Mouse (Mus musculus): ENCODE results near the gene Add3.

Add3 gene

GRCm38 (mm10) chr19:53130399-53131175 is 9.7 kb upstream of the Add3 start:
- peak in 1 of 2 experiments; percentile 37 for DNase-seq

GRCm38 (mm10) chr19:53132471-53132870 is 7.8 kb upstream of the Add3 start:
- no peak for DNase-seq

GRCm38 (mm10) chr19:53136336-53137090 is 3.7 kb upstream of the Add3 start:
- no peak for DNase-seq

GRCm38 (mm10) chr19:53137116-53137670 is 3.0 kb upstream of the Add3 start:
- DNase-seq = no peak

- no peak for DNase-seq
These were observed 584 bp downstream of the Add3 start for GRCm38 (mm10) chr19:53140804-53141250.

- peak; percentile 63 to 66 for DNase-seq
These were observed 1.2 kb downstream of the Add3 start for GRCm38 (mm10) chr19:53141251-53142072.

- peak; percentile 100 for DNase-seq
These were observed 2.2 kb downstream of the Add3 start for GRCm38 (mm10) chr19:53142190-53143107.

GRCm38 (mm10) chr19:53143108-53143971 is 3.1 kb downstream of the Add3 start:
- peak; percentile 52 to 59 for DNase-seq

- no peak for DNase-seq
These were observed 4.8 kb downstream of the Add3 start for GRCm38 (mm10) chr19:53145075-53145474.

- no peak for DNase-seq
These were observed 9.1 kb downstream of the Add3 start for GRCm38 (mm10) chr19:53149381-53149780.

- no peak for DNase-seq
These were observed 12.2 kb downstream of the Add3 start for GRCm38 (mm10) chr19:53152451-53152850.

GRCm38 (mm10) chr19:53153096-53153495 is 12.9 kb downstream of the Add3 start:
- DNase-seq = no peak

GRCm38 (mm10) chr19:53154156-53154555 is 13.9 kb downstream of the Add3 start:
- DNase-seq = no peak

GRCm38 (mm10) chr19:53156361-53156760 is 16.1 kb downstream of the Add3 start:
- DNase-seq = no peak

GRCm38 (mm10) chr19:53157176-53157575 is 16.9 kb downstream of the Add3 start:
- no peak for DNase-seq

GRCm38 (mm10) chr19:53159351-53159750 is 19.1 kb downstream of the Add3 start:
- DNase-seq = no peak

- no peak for DNase-seq
These were observed 22.7 kb downstream of the Add3 start for GRCm38 (mm10) chr19:53162927-53163326.

- DNase-seq = no peak
These were observed 24.4 kb downstream of the Add3 start for GRCm38 (mm10) chr19:53164645-53165044.

- no peak for DNase-seq
These were observed 25.3 kb downstream of the Add3 start for GRCm38 (mm10) chr19:53165305-53166240.
